Mouse (Mus musculus) midbrain, embryonic 12.5 days (tissue): ENCODE measurements at regions not wholly inside any gene's neighbourhood (a gene's known extent, or its start where the extent isn't known, plus 50 kb on each side); places are given as distances from the start of the nearest gene placed in this dataset.

Experiments
- ATAC-seq: fragments of 200-750 bp; cut with Nextera tagmentation; 2 replicates; pipeline ENCODE4 v1.8.0; 2017; ENCODE audit warnings: low read depth, moderate TSS enrichment, moderate library complexity; ENCODE audit not compliant: low FRiP score
- H3K27ac ChIP-seq: fragments of 300-500 bp; sonication (generic); replicated peaks from 2 replicates; pipeline ENCODE4 v1.5.1; 2016; ENCODE audit warnings: mild to moderate bottlenecking
- H3K27me3 ChIP-seq: fragments of 300-500 bp; sonication (generic); 2 replicates; pipeline ENCODE4 v1.6.1; 2016; ENCODE audit warnings: mild to moderate bottlenecking
- H3K36me3 ChIP-seq: fragments of 300-500 bp; sonication (generic); 2 replicates; pipeline ENCODE4 v1.6.1; 2016
- H3K4me1 ChIP-seq: fragments of 300-500 bp; sonication (generic); 2 replicates; pipeline ENCODE4 v1.6.1; 2016
- H3K4me2 ChIP-seq: fragments of 300-500 bp; sonication (generic); replicated peaks from 2 replicates; pipeline ENCODE4 v1.6.1; 2016; ENCODE audit warnings: mild to moderate bottlenecking, moderate library complexity
- H3K4me3 ChIP-seq: fragments of 300-500 bp; sonication (generic); 2 replicates; pipeline ENCODE4 v1.5.1; 2016; ENCODE audit warnings: mild to moderate bottlenecking
- H3K9ac ChIP-seq: fragments of 300-500 bp; sonication (generic); replicated peaks from 2 replicates; pipeline ENCODE4 v1.6.1; 2016; ENCODE audit warnings: mild to moderate bottlenecking, moderate library complexity
- H3K9me3 ChIP-seq: fragments of 300-500 bp; sonication (generic); 2 replicates; pipeline ENCODE4 v1.6.1; 2016; ENCODE audit warnings: mild to moderate bottlenecking
- WGBS: fragments of 180-500 bp; shearing (Covaris S2); methylation state at CpG from one replicate; pipeline ENCODE4 v1.1.7; 2016; 5-methylcytosine and 5-hydroxymethylcytosine counted together

DNA sequence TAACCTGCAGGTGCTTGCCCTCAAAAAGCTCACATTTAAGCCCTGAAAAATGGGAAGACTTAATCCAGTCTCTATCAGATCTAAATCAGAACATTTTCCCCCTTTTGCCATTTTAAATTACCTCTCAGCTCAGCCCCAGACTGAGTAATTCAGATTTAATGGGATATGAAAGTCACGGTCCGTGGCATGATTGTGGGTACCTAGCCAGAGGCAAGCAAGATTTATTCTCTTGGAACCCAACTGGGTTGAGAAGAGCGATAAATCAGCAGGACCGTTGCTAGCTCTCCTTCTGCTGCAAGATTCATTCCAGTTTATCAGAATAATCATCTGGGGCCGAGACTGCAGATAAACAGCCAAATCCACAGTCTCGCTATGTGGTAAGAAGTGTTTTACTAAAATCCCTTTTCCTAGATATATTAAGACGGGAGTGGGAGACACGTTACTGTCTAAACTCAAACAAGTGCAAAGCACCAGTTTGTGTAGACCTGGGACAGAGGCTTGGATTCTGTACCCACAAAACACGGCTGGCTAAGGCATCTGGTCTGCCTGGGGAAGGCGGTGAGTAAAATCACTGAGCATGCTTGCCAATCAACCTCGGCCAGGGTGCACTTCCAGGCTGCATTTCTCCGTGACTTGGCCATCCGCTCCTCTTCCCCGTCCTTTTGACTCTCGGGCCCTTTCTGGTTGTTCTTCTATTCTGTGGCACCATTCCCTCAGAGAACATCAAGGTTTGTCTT, 282.2 kb upstream of the Chd6 start:
- no peak overlapping the region for H3K4me2 ChIP-seq
- WGBS, result 66% methylated on average over 15 of the region's 15 CpGs
- no peak overlapping the region for H3K9ac ChIP-seq
- ATAC-seq, result no peak
- H3K4me1 ChIP-seq, result peaks cover 16% of the 10 kb centered on the region; the same call in 1 of the 2 replicates
- H3K36me3 ChIP-seq, result no peaks in the 10 kb centered on the region
- H3K27ac ChIP-seq, result no peak overlapping the region
- H3K27me3 ChIP-seq, result no peaks in the 10 kb centered on the region
- no peaks in the 10 kb centered on the region for H3K9me3 ChIP-seq
- H3K4me3 ChIP-seq, result no peak overlapping the region

DNA sequence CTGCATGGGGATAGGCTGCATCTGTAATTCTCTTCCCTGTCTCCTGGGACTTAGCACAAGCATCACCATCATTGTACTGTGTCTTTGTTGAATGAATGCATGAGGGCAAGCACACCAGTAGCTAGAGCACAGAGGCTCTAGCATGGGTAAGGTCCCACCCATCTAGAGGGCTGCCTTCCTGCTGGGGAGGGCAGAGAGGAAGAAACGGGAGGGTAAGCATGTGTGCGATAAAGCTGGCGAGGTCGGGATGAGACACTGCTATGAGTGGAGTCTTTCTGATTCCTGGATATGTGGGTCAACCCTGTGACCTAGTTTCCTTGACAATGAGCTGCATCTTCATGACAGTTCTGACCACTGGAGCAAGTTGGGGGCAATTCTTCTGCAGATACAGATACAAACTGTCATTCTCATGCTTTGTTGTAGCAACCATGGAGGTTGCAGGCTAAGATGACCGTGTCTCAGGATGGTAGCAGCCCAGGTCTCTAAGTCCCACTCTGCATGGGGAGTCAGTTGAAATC, 280.5 kb upstream of the Chd6 start:
- no peaks in the 10 kb centered on the region for H3K36me3 ChIP-seq
- no peak overlapping the region for H3K4me3 ChIP-seq
- H3K27ac ChIP-seq, result no peak overlapping the region
- peak; percentile 16; the same call in 1 of the 2 replicates for ATAC-seq
- no peak overlapping the region for H3K9ac ChIP-seq
- WGBS, result 82% methylated on average over 5 of the region's 5 CpGs
- H3K4me2 ChIP-seq, result no peak overlapping the region
- no peaks in the 10 kb centered on the region for H3K27me3 ChIP-seq
- H3K4me1 ChIP-seq, result peaks cover 16% of the 10 kb centered on the region; the same call in 1 of the 2 replicates
- H3K9me3 ChIP-seq, result no peaks in the 10 kb centered on the region

DNA sequence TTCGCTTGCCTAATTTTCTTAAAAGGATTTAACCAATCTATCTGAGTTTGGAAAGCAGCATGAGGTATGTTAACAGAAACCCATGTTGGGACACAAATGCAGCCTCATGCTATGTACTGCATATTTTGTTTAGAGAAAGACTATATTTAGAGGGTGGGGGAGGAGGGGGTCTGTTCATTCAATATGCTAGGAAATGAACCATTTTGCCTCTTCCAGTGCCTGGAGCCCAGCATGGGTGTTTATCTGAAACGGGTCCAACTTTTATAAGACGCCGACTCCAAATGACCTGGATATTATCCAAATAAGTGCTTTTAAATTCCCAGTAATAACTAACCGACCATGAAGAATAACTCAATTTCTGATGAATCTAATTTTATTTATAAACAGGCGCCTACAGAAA, 278.2 kb upstream of the Chd6 start:
- Histone ChIP-seq H3K27me3 (no peaks in the 10 kb centered on the region), H3K9me3 (no peaks in the 10 kb centered on the region), H3K4me1 (peaks cover 16% of the 10 kb centered on the region; the same call in 1 of the 2 replicates), H3K4me2 (no peak overlapping the region), H3K4me3 (no peak overlapping the region), H3K9ac (no peak overlapping the region), H3K27ac (no peak overlapping the region), H3K36me3 (no peaks in the 10 kb centered on the region)
- 87% methylated on average over 6 of the region's 6 CpGs for WGBS
- no peak for ATAC-seq

- H3K27me3 ChIP-seq, result no peaks in the 10 kb centered on the region
- H3K4me3 ChIP-seq, result no peak overlapping the region
- no peaks in the 10 kb centered on the region for H3K9me3 ChIP-seq
- no peak overlapping the region for H3K27ac ChIP-seq
- no peaks in the 10 kb centered on the region for H3K36me3 ChIP-seq
- 52% methylated on average over 3 of the region's 3 CpGs for WGBS
- ATAC-seq, result no peak
- H3K4me2 ChIP-seq, result no peak overlapping the region
- no peak overlapping the region for H3K9ac ChIP-seq
- no peaks in the 10 kb centered on the region for H3K4me1 ChIP-seq
Observed at GRCm38 (mm10) chr2:161382411-161382810, 273.5 kb upstream of the Chd6 start.

DNA sequence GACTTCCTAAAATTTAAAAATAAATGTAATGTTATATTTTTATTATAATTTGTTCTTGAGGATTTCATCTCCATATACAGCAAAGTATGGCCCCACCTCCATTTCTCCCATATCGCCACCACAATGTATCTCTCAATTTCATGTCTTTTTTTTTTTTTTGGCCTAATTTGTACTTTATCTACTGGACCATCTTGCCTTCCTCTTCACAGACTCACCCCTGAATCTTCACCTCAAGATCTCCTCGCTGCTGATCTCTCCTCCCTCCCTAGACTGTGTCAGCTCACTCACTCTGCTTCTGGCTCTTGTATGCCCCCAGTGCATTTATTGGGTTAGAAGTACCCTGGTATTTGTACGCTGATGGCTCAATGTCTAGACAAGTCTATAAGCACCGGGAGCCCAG, 269.4 kb upstream of the Chd6 start:
- Histone ChIP-seq H3K27ac (no peak overlapping the region), H3K4me1 (no peaks in the 10 kb centered on the region), H3K36me3 (no peaks in the 10 kb centered on the region), H3K9ac (no peak overlapping the region), H3K27me3 (no peaks in the 10 kb centered on the region), H3K4me3 (no peak overlapping the region), H3K9me3 (no peaks in the 10 kb centered on the region), H3K4me2 (no peak overlapping the region)
- ATAC-seq, result no peak
- 88% methylated on average over 4 of the region's 4 CpGs for WGBS

GRCm38 (mm10) chr2:161362325-161362724, 253.4 kb upstream of the Chd6 start:
- no peaks in the 10 kb centered on the region for H3K4me1 ChIP-seq
- H3K27ac ChIP-seq, result no peak overlapping the region
- no peak overlapping the region for H3K4me2 ChIP-seq
- H3K9me3 ChIP-seq, result no peaks in the 10 kb centered on the region
- H3K4me3 ChIP-seq, result no peak overlapping the region
- no peak for ATAC-seq
- no peaks in the 10 kb centered on the region for H3K27me3 ChIP-seq
- no peak overlapping the region for H3K9ac ChIP-seq
- WGBS, result 75% methylated on average over 3 of the region's 3 CpGs
- no peaks in the 10 kb centered on the region for H3K36me3 ChIP-seq

DNA sequence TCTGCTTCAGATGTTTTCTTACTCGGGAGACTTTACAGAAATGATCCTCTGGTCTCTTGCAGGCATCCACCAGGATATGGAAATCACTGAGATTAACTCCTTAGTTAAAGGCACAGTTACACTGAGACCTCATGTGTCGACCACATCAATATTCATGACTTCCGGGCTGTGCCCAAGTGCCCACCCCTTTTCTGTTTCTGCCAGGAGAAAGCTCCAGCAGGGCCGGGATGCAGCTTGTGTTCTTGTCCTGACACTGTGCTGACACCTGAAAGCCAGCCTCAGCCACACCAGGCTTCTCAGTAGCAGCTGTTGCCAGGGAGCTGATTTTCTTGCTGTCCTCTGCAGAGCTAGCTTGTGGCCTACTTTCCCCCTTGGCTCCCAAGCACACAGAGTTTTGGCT, 240.2 kb upstream of the Chd6 start:
- Histone ChIP-seq H3K4me2 (0 out of 2 replicates have a peak overlapping the region, but pooled peaks have one; percentile 9), H3K9me3 (no peaks in the 10 kb centered on the region), H3K4me3 (no peak overlapping the region), H3K9ac (no peak overlapping the region), H3K4me1 (peaks cover 8% of the 10 kb centered on the region), H3K27ac (peak overlapping the region; percentile 42), H3K36me3 (no peaks in the 10 kb centered on the region), H3K27me3 (peaks cover 25% of the 10 kb centered on the region)
- whole genome bisulfite sequencing, result 10% methylated on average over 4 of the region's 4 CpGs
- peak; percentile 91 for ATAC-seq

DNA sequence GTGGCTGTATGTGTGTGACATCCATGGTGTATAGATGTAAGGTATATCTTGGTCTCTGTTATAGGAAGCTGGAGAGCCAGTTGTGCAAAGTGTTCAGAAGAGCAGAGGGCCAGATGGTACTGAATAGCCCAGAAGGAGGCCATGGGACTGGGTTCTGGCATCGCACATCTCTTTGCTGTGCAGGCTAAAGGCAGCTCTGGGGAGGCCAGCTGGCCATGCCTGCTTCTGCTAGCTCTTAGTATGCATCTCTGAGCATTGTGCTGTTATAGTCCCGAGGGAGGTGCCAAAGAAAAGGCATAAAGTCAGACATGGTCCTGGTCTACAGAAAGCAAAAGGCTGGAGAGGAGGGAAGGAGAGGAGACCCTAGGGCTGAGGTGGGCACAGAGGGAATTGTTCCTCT, 235.1 kb upstream of the Chd6 start:
- no peak overlapping the region for H3K4me2 ChIP-seq
- no peak overlapping the region for H3K4me3 ChIP-seq
- no peak overlapping the region for H3K27ac ChIP-seq
- peaks cover 45% of the 10 kb centered on the region for H3K4me1 ChIP-seq
- no peaks in the 10 kb centered on the region for H3K9me3 ChIP-seq
- no peaks in the 10 kb centered on the region for H3K36me3 ChIP-seq
- ATAC-seq, result no peak
- H3K27me3 ChIP-seq, result peaks cover 52% of the 10 kb centered on the region
- H3K9ac ChIP-seq, result no peak overlapping the region
- 67% methylated on average over 2 of the region's 2 CpGs for whole genome bisulfite sequencing

GRCm38 (mm10) chr2:161342648-161343047, 233.8 kb upstream of the Chd6 start:
- H3K4me2 ChIP-seq, result no peak overlapping the region
- H3K27me3 ChIP-seq, result peaks cover 51% of the 10 kb centered on the region
- 79% methylated on average over 2 of the region's 2 CpGs for WGBS
- H3K9ac ChIP-seq, result no peak overlapping the region
- H3K4me1 ChIP-seq, result peaks cover 45% of the 10 kb centered on the region
- H3K9me3 ChIP-seq, result no peaks in the 10 kb centered on the region
- H3K27ac ChIP-seq, result no peak overlapping the region
- H3K36me3 ChIP-seq, result no peaks in the 10 kb centered on the region
- ATAC-seq, result no peak
- H3K4me3 ChIP-seq, result no peak overlapping the region

- peak overlapping the region; percentile 10; the same call in 1 of the 2 replicates for H3K4me3 ChIP-seq
- no peak overlapping the region for H3K9ac ChIP-seq
- H3K9me3 ChIP-seq, result no peaks in the 10 kb centered on the region
- H3K27me3 ChIP-seq, result peaks cover 57% of the 10 kb centered on the region
- ATAC-seq, result peak; percentile 80
- peaks cover 45% of the 10 kb centered on the region for H3K4me1 ChIP-seq
- H3K27ac ChIP-seq, result peak overlapping the region; percentile 52
- WGBS, result under 1% methylated on average over 11 of the region's 11 CpGs
- no peaks in the 10 kb centered on the region for H3K36me3 ChIP-seq
- H3K4me2 ChIP-seq, result peak overlapping the region; percentile 43
Observed at GRCm38 (mm10) chr2:161341368-161341891, 232.6 kb upstream of the Chd6 start.

DNA sequence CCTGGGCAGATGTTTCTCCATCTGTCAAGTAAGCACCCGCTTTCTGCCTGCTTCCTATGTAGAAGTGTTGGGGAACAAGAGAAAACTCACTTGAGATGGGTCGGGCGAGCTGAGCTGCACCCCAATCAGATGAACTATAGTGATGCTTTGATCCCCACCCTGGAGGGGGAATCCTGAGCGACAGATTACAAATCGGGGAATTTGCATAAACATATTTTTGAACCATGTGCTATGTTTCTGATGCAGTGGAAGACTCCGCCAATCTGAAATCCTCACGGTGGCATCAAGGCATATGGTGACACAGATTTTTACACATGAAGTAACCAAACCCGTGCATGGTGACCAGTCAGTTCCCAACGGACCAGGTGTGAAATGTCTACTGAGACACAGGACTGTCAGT, 231.4 kb upstream of the Chd6 start:
- H3K36me3 ChIP-seq, result no peaks in the 10 kb centered on the region
- H3K27me3 ChIP-seq, result peaks cover 59% of the 10 kb centered on the region
- H3K9me3 ChIP-seq, result no peaks in the 10 kb centered on the region
- H3K4me2 ChIP-seq, result no peak overlapping the region
- peak overlapping the region; percentile 77; the same call in 1 of the 2 replicates for H3K27ac ChIP-seq
- H3K9ac ChIP-seq, result no peak overlapping the region
- H3K4me3 ChIP-seq, result no peak overlapping the region
- 65% methylated on average over 9 of the region's 9 CpGs for WGBS
- H3K4me1 ChIP-seq, result peaks cover 45% of the 10 kb centered on the region
- no peak for ATAC-seq

DNA sequence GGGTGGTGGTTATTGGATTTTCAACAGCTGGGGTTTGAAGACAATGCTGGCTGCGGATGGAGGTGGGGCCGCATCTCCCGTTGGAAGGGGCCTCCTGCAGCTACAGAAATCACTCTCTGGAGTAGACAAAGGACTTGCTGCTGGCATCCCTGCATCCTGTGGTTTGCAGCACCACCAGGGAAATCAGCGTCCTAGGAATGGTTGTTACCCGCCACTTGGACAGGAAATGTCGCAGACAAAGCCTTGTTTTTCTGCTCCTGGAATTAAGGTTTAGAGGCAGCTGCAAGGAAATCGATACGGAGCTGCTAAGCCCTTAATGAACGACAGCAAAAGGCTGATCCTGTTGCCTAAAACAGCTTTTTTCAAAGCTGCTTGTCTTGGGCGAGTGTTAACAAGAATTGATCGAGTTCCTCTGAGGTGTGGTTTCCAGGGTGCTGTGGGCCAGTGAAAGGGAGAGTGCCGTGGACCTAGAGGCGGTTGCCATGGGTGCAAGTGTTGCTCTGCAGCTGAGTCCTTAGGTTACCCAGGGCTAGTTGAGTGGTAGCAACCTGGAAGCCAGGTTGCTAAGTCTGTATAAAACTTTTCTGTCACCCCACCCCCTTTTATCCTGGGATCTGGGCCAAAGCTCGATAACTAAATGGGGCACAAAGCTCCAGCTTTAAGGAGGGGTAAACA, 230.6 kb upstream of the Chd6 start:
- no peak overlapping the region for H3K4me3 ChIP-seq
- peaks cover 55% of the 10 kb centered on the region for H3K27me3 ChIP-seq
- ATAC-seq, result peak; percentile 55
- H3K36me3 ChIP-seq, result no peaks in the 10 kb centered on the region
- WGBS, result 2% methylated on average over 14 of the region's 14 CpGs
- H3K4me1 ChIP-seq, result peaks cover 45% of the 10 kb centered on the region
- H3K9ac ChIP-seq, result no peak overlapping the region
- peak overlapping the region; percentile 77 for H3K27ac ChIP-seq
- H3K4me2 ChIP-seq, result peak overlapping the region; percentile 19
- no peaks in the 10 kb centered on the region for H3K9me3 ChIP-seq
